Mouse (Mus musculus): ENCODE measurements around the gene Trmt2a.
"Not testable (repeated sequence)": the region's sequence is repeated elsewhere in the genome, so short reads cannot be mapped to it uniquely, and the experiment has no call there.

Gene Trmt2a

GRCm38 (mm10) chr16:18289614-18290013 lies 41.1 kb downstream of the Trmt2a start:
- DNase-seq: not testable (repeated sequence)

Measured in kidney, postnatal 25 days (tissue).